Mouse (Mus musculus) CH12.LX (cell line): ENCODE measurements around the gene Cacna2d1.

Source experiments
- CHD1 ChIP-seq: IDR thresholded peaks from 2 replicates; pipeline ENCODE4 v1.6.1; 2012; ENCODE audit warnings: low read depth, low read length, improper control_type of control experiment, inconsistent platforms
- CHD2 ChIP-seq: IDR thresholded peaks from 2 replicates; pipeline ENCODE4 v1.6.1; 2011; ENCODE audit warnings: low read length, improper control_type of control experiment
- CTCF ChIP-seq, 2 experiments: IDR thresholded peaks in 1 of 2; conservative IDR thresholded peaks in 1 of 2; 2 replicates each; pipeline ENCODE4 v1.5.1; 2011 to 2012; ENCODE audit warnings: low read depth in 2 of 2, low read length in 2 of 2, improper control_type of control experiment in 1 of 2, inconsistent platforms in 1 of 2, mild to moderate bottlenecking in 1 of 2, moderate library complexity in 1 of 2
- EP300 ChIP-seq: IDR thresholded peaks from 2 replicates; pipeline ENCODE4 v1.6.1; 2011; ENCODE audit warnings: low read length, improper control_type of control experiment
- GABPA ChIP-seq: IDR thresholded peaks from 2 replicates; pipeline ENCODE4 v1.6.1; 2012; ENCODE audit warnings: low read depth, low read length, improper control_type of control experiment, inconsistent platforms; ENCODE audit not compliant: insufficient replicate concordance
- HCFC1 ChIP-seq: IDR thresholded peaks from 2 replicates; pipeline ENCODE4 v1.6.1; 2012; ENCODE audit warnings: low read depth, mild to moderate bottlenecking, inconsistent platforms, low read length, improper control_type of control experiment
- IRF4 ChIP-seq: IDR thresholded peaks from 2 replicates; pipeline ENCODE4 v1.6.1; 2014; ENCODE audit warnings: low read depth, mild to moderate bottlenecking, inconsistent platforms, low read length, improper control_type of control experiment
- JUND ChIP-seq: conservative IDR thresholded peaks from 2 replicates; pipeline ENCODE4 v1.6.1; 2011; ENCODE audit warnings: low read depth, low read length, improper control_type of control experiment
- MAX ChIP-seq: IDR thresholded peaks from 2 replicates; pipeline ENCODE4 v1.6.1; 2011; ENCODE audit warnings: low read length, improper control_type of control experiment
- NELFE ChIP-seq: IDR thresholded peaks from 2 replicates; pipeline ENCODE4 v1.6.1; 2011; ENCODE audit warnings: low read depth, low read length, improper control_type of control experiment
- POLR2A ChIP-seq: IDR thresholded peaks from 2 replicates; pipeline ENCODE4 v1.6.1; 2011; ENCODE audit warnings: low read depth, mild to moderate bottlenecking, improper control_type of control experiment, low read length
- USF1 ChIP-seq: IDR thresholded peaks from 2 replicates; pipeline ENCODE4 v1.6.1; 2014; ENCODE audit warnings: low read depth, mild to moderate bottlenecking, inconsistent platforms, low read length, improper control_type of control experiment
- ZNF384 ChIP-seq: IDR thresholded peaks from 2 replicates; pipeline ENCODE4 v1.6.1; 2012; ENCODE audit warnings: low read depth, low read length, improper control_type of control experiment, inconsistent platforms

DNA sequence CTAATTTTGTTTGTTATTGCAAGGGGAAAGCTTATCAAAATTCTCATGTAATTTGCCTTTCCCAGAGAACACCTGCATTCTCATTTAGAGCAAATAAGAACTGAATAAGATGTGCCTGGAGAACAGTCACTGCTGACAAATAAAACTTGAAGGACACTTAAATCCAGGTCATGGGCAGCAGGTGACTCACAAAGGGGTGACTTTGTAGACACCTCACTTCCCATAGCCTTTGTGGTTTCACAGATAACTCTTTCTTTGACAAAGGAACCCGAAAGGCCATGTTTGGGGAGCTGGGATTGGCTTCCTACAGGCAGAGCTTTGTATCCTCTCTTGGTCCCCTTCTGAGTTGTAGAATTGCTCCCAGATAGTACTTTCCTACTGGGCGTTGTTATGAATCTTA, 164.3 kb downstream of the Cacna2d1 start:
- TF ChIP-seq CTCF (conservative IDR thresholded peaks at IDR 0.05 in 1 of 2, IDR thresholded peaks at IDR 0.05 in 1 of 2; ENCODE audit: low read depth in 2 of 2, low read length in 2 of 2) = no peak
- no peak for TF ChIP-seq USF1
- no peak for TF ChIP-seq CHD2
- TF ChIP-seq CHD1 = no peak
- no peak for TF ChIP-seq POLR2A
- no peak for TF ChIP-seq ZNF384
- TF ChIP-seq JUND = no peak
- no peak for TF ChIP-seq NELFE
- no peak for TF ChIP-seq HCFC1
- no peak for TF ChIP-seq EP300
- TF ChIP-seq GABPA = no peak
- no peak for TF ChIP-seq IRF4
- TF ChIP-seq MAX = no peak
